Mouse (Mus musculus) CD4-positive, CD25-positive, alpha-beta regulatory T cell, adult 4 months (primary cell): Measurements from ENCODE around the gene Cpt1c. TPM values are rescaled to one million over a fixed set of nuclear protein-coding genes. Genes with fewer than 3 reads are reported as not detected.

Experiments
- ATAC-seq: one replicate; pipeline ENCODE4 v1.8.0; 2017
- polyA plus RNA-seq, 2 experiments: library from polyadenylated mRNA; unstranded; fragments of 100-300 nt; shearing (Covaris generic); gene quantifications; one replicate each; pipeline ENCODE4 v1.2.1; 2017

Gene Cpt1c
- polyA plus RNA-seq, 2 experiments from 2014 or later = 0.36 to 0.92 TPM

- no peak for ATAC-seq
These were observed 23.9 kb upstream of the Cpt1c start, which contains the start of gene Bcl2l12 for GRCm38 (mm10) chr7:44998501-44998955. TSS of gene Bcl2l12 (minus strand) at chr7:44998712.

DNA sequence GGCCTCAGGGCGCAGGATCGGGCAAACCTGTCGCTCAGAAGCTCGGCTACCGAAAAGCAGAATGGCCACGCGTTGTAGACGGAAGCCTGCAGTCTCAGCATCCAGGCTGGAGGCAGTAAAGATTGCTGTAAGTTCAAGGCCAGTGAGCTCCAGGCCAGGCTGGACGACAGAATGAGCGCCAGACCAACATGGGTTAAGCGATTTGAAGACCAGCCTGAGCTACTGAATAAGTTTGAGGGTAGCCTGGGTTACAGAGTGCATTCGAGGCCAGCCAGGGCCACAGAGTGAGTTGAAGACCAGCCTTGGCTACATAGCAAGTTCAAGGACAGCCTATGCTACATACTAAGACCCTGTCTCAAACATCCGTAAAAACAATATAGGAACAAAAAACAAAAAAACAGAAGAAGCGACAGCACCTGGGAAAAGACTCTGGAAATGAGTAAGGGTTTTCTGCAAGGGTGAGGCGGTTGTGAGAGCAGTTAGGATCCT, 23.3 kb upstream of the Cpt1c start:
- no peak for ATAC-seq

DNA sequence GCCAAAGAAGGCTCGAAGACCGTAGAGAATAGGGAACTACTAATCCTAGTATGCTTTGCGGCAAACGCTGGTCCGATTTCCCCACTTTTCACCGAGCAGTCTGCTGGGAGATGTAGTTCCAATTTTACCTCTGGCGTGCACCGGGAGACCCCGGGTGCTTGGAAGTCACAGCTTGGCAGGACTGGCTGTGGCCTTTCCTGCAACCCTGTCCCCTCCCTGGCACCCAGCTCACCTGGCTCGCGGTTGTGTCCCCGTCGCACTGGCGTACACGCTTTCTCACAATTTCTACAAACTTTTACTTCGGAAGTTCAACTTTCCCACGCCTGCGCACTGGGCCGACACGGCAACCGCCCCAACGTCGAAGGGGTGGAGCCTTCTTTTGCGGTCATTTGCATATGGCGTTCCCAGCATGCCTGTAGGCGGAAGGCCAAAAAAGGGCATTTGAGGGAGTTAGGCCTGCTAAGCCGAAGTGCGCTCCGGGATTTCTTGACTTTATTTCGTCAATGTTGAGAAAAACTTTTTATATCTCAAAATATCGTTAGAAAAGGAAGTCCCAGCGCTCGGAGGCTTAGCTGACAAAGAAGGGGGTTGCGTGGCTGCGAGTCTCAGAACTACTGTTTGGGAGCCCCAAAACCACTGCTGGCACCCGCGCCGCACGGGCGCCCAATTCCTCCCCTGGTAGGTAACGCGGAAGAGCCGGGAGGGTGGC, 22.7 kb upstream of the Cpt1c start, which contains the start of gene Irf3:
Gene Irf3 (plus strand): TSS at position 418 of the 709 bp plus-strand sequence.
- ATAC-seq = peak; percentile 95

DNA sequence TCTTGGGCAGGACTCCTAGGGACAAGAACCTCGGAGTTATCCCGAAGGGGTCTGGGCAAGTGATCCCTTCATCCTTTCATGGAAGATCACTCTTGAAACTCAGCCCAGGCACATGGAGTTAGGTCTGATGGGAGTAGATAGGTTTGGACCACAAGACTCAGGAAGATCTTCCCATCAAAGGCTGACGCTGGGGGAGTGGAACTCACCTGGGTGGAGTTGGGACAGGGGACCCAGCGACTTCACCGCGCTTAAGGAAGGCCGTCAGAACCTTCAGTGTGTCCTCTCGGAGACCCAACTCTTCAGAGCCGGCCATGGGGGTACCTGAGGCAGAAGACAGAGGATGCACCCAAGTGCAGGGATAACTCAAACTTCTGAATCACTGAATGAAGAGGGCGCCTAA, 22.0 kb upstream of the Cpt1c start:
- ATAC-seq = no peak

DNA sequence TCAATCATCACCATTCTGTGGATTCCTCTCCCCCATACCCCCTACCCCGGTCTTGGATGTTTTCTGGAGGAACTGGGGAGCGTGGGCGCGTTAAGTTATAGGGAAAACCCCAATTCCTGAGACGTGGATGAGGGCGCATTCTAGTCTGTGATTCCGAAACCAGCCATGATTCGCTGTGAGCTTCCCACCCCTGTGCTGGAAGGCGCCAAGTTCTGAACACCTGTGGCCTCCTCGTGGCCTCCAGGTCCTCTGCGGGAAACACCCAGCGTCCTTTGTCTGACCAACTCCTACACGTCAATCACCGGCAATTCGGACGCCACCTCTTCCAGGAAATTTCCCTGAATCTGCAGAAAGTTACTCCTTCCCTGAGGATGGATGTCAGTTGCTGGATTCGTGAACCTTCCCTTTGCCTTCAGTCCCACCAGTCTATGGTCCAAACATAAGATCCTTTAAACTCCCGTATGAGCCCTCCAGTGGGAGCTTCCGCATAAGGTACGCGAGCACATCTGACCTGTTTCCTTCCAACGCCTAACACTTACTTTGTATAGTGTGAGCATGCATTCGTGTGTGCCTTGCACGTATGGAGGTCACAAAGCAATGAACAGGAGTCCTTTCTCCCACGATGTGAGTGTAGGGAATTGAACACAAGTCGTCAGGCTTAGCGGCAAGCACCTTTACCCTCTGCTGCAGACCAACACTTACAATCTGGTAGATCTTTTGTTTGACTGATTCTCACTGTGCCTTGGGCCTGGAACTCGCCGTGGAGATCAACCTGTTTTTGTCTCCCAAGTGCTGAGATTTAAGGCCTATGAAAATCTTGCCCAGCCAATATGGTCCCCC, 12.4 kb upstream of the Cpt1c start:
- ATAC-seq = peak; percentile 11

- ATAC-seq = peak; percentile 88
These were observed 11.7 kb upstream of the Cpt1c start, which contains the start of gene Prmt1 for GRCm38 (mm10) chr7:44986192-44986878. TSS of gene Prmt1 (minus strand) at chr7:44986568.

DNA sequence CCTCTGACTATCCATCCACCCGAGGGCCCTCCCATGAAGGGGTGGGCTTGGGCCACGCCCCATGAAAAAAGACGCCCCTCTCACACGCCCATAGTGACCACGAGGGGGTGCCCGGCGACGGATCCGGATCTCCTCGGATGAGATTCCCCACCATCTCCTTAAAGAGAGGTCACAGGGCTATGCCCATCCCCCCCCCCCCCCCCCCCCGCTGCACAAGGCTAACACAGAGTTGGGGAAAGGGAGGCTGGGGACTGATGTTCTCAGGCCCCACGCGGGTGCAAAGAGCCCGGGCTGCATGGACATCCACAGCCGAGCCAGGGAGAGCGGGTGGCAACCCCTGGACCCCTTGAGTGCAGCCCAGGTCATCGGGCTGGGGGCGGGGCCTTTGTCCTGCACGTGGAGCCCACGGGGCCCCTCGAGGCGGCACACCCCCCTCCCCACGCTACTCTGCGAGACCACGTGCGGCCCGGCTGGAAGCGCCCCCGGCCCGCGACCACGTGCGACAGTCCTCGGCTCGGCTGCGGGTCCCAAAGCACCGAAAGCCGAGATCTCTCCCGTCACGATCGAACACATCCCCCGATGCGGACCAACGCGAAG, 11.0 kb upstream of the Cpt1c start:
- ATAC-seq = no peak

DNA sequence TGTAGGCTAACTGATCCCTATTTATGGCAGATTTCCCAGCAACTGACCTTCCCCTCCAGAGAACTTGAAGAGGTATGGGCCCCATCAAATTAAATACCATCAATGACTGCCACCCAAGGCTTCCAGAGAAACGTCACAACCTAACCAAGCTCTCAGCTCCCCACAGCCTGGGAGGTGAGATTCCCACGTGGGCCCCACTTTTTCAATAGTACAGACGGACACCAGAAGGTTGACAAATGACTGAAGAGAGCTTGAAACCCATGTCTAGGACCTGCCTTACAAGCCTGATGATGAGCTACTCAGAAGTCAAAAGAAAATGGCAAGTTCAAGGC, 10.1 kb upstream of the Cpt1c start:
- ATAC-seq = no peak

DNA sequence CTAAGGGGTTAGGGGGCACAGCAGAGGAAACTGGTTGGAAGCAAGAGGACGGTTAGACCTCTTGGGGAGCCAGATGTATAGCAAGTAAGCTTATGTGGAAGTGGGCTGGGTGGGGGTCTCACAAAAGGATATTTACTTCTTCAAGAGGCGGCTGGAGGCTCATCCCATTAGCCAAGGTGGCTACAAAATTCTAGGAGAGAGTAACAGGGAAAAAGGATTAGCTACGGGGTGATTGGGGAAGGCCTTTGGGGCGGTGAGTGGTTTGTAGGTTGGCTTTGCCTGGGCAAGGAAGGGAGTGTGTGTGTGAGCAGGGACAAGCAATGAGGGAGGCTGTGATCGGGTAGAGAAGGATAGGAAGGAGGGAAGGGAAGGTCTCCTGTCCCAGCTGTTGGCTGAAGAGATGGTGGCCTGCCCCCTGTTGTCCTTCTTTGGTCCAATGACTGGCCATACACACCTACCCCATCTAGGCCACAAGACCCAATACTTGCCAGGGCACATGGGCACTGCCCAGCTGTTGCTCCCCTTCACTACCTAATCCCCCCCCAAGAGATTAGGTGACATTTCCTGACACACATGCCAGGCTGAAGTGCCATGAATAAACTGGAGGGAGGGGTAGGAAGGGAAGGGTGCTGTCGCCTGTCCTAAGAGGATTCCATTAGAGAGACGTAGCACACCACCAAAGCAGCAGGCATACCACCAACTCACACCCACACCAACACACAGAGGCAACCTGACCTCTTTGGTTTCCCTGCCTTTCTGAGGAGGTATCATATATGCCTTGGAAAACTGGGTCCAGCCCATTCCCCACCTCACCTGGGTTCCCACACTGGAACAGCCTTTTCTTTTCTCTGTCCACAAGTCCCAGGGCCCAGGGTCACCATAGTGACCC, 9.5 kb upstream of the Cpt1c start:
- no peak for ATAC-seq

DNA sequence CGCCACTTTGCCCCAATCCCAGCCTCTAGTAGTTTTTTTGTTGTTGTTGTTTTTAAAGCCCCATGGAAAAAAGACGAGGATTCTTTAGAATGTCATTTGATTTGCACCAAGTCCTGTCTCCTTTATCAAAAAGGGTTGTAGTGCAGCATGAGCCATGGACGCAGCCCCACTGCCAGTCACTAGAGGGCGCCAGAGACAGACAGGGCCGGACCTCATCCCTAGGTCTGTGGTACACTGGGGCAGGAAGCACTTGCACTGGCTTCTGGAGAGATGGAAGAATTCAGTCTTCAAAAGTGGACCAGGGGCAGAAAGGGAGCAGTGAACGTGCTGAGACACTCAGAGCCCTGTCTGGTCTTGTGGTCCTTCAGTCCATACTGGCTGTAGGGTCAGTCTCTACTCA, 8.4 kb upstream of the Cpt1c start:
- ATAC-seq = no peak

GRCm38 (mm10) chr7:44981539-44981938, 6.9 kb upstream of the Cpt1c start:
- ATAC-seq = no peak

DNA sequence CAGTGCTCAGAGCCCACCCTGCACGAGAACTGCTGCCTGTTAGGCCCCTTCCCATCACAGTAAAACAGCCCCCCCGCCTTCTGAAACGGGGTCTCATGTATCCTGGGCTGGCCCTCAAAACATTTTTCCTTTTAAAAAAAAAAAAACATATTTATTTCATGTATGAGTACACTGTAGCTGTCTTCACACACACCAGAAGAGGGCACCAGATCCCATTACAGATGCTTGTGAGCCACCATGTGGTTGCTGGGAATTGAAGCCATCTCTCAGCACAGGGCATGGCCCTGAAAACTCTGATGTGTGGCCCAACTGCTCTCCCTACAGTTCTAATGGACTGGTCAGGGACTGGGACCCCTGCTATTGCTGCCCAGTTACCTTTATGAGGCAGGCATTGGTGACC, 3.6 kb upstream of the Cpt1c start:
- ATAC-seq = no peak

GRCm38 (mm10) chr7:44975117-44975419, 417 bp upstream of the Cpt1c start:
- ATAC-seq = no peak

- ATAC-seq = no peak
These were observed 1.1 kb downstream of the Cpt1c start for GRCm38 (mm10) chr7:44973415-44974130.

DNA sequence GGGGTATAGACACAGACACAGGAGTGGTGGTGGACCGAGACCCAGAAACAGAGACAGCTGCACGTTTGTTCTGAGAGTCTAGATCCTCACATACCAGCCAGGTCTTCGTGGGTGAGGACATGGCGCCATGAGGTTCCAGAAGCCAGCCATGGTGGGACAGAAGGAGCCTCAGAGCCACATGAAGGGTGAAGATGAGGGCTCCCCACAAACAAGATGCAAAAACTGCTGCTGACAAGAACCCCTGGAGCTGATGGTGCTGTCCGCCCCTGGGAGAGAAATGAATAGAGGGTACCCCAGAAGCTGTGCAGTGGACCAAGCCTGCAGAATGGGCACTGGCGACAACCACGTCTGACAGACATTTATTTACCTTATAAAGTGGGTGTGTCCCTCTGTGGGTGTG, 3.5 kb downstream of the Cpt1c start:
- no peak for ATAC-seq

DNA sequence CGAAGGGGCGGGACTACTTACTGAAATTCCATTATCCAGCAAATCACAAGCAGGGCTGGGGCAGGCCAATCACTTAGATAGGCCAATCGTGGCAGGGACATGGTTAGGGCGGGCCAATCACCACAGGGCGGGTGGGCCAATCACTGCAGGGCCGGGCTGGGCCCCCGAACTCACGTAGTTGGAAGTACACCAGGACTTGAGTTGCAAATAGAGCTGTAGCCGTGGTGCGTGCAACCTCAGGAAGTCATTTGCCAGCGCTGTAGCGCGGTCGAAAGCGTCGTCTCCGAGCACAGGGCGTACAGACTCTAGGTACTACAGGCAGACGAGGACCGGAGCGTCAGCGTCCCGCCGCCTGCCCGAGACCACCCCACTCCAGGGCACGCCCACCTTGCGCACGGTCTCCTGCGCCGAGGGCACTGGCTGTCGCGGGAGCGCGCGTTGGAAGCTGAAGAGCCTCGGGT, 4.4 kb downstream of the Cpt1c start:
- peak; percentile 93 for ATAC-seq

GRCm38 (mm10) chr7:44966638-44967037, 8.0 kb downstream of the Cpt1c start:
- ATAC-seq = no peak

- ATAC-seq = no peak
These were observed 8.7 kb downstream of the Cpt1c start for GRCm38 (mm10) chr7:44965975-44966374.

- no peak for ATAC-seq
These were observed 9.7 kb downstream of the Cpt1c start for GRCm38 (mm10) chr7:44964990-44965389.

- ATAC-seq = no peak
These were observed 11.8 kb downstream of the Cpt1c start for GRCm38 (mm10) chr7:44962831-44963230.

GRCm38 (mm10) chr7:44962337-44962736, 12.3 kb downstream of the Cpt1c start:
- no peak for ATAC-seq
